12 mouse cellular contexts compared by ENCODE assay signal in the genomic region with DNA sequence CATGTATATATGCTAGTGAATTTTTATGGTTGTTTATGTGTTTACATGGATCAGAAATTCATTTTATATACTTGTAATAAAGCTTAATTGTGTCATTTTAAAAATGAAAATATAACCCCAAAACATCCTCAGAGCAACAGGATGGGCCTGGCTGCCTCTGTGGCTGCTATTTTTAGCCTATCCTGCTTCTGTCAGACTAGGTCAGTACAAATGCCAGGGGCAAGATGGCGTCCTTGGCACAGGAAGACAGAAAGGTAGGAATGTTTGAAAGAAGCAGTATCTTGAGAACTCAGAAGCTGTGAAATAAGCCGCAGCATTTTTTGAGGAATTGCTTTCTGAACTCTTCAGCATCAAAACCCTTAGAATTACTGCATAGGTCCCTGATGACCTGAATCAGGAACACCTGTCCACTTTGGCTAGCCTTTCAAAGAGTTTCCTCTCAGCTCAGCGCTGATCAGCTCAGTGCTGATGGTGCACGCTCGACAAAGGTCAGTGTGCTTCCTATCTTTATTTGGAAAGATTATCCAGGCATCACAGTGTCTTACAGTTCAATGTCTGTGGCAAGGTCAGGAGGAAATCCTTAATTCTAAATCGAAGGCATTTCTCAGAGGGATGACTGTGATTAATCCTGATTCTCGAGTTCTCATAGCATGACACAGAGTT.
DNase-seq lines count a peak whose midpoint lies in the region; ATAC-seq lines count a peak whose summit lies in the region.
"Had no signal": no experiment of that assay in that cellular context is flagged by ENCODE, and none has a peak within 500 bp of the region (broad histone marks: within the 10 kb centered on the region; RNA-seq: fewer than 3 reads in every experiment).

No protein-coding gene starts in this region.

- peak; percentile 84 for ATAC-seq in cerebellum, adult (ENCODE audit: insufficient number of reproducible peaks, low FRiP score, low TSS enrichment)
- no peak for ATAC-seq in kidney, embryonic 16.5 days (ENCODE audit: low FRiP score, low TSS enrichment)
- ATAC-seq: forebrain, embryonic 16.5 days; inflammation-experienced regulatory T-cells, adult 6 months had no signal

- DNase-seq in cerebellum, postnatal 4 days (ENCODE audit: low spot score in 2 of 2) = no peak
- peak; percentile 6 to 29 for DNase-seq in kidney, postnatal 25 days
- peak; percentile 23 for DNase-seq in cerebellum, adult 8-10 months
- peak; percentile 8 for DNase-seq in retina, postnatal 1 day
- DNase-seq in layer of hippocampus, postnatal 25 days (ENCODE audit: extremely low spot score in 1 of 2, low spot score in 1 of 2) = no peak
- no peak for DNase-seq in layer of hippocampus, adult 8-10 months (ENCODE audit: low spot score in 2 of 2)
- DNase-seq: lung, adult 18-20 months had no signal

- no peaks in the 10 kb centered on the region for H3K27me3 ChIP-seq in kidney, embryonic 16.5 days (ENCODE audit: insufficient read depth, low read length)
- H3K27me3 ChIP-seq: limb, embryonic 12.5 days had no signal

- no peaks in the 10 kb centered on the region for H3K4me1 ChIP-seq in kidney, embryonic 16.5 days (ENCODE audit: insufficient read depth, low read length)
- H3K4me1 ChIP-seq: limb, embryonic 12.5 days had no signal

- no peak overlapping the region for H3K4me2 ChIP-seq in kidney, embryonic 16.5 days (replicated peaks; ENCODE audit: low read depth, low read length)
- H3K4me2 ChIP-seq: limb, embryonic 12.5 days had no signal

- H3K9ac ChIP-seq in kidney, embryonic 16.5 days (replicated peaks; ENCODE audit: low read length) = no peak overlapping the region
- H3K9ac ChIP-seq: limb, embryonic 12.5 days had no signal

- 51% methylated on average over 7 of the region's 7 CpGs for WGBS in kidney, embryonic 16.5 days

- H3K27ac ChIP-seq in kidney, embryonic 16.5 days (ENCODE audit: low read length) = no peak overlapping the region
- H3K27ac ChIP-seq: limb, embryonic 12.5 days had no signal

- H3K4me3 ChIP-seq in kidney, embryonic 16.5 days (ENCODE audit: low read length) = no peak overlapping the region
- H3K4me3 ChIP-seq: limb, embryonic 12.5 days had no signal

- H3K36me3 ChIP-seq in kidney, embryonic 16.5 days (ENCODE audit: insufficient read depth, low read length) = no peaks in the 10 kb centered on the region
- H3K36me3 ChIP-seq: limb, embryonic 12.5 days had no signal

- no peaks in the 10 kb centered on the region for H3K9me3 ChIP-seq in kidney, embryonic 16.5 days (ENCODE audit: low read length)
- H3K9me3 ChIP-seq: limb, embryonic 12.5 days had no signal

Comparison
In these comparisons a context has a peak if more than half of its experiments do, and no peak if none do; other contexts are left out.
1. DNase-seq: peak in kidney, postnatal 25 days (2 of 2), cerebellum, adult 8-10 months (single experiment) and retina, postnatal 1 day (single experiment); none in cerebellum, postnatal 4 days (0 of 2), layer of hippocampus, postnatal 25 days (0 of 2) and layer of hippocampus, adult 8-10 months (0 of 2).